Mouse (Mus musculus): ENCODE measurements at regions not wholly inside any gene's neighbourhood (a gene's known extent, or its start where the extent isn't known, plus 50 kb on each side); places are given as distances from the start of the nearest gene placed in this dataset.

DNA sequence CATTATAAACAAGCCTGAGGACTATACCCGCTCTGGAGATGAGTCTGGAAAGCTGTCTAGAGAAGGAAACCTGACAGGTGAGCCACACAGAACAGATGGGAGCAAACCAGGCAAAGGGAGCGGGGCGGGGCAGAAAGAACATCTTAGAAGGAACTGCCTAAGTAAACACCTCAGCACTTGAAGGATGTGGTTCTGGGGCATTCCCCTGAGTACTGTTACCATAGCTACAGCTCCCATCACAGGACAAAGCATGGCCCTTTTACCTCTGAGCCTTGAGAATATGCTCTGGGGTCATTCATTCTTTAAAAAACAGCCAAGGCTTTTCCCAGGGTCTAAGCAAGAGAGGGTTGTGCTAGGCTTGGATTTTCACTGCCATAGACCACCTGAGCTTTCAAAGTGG lies 127.6 kb downstream of the Rpap3 start:
- DNase-seq (ENCODE audit: low spot score in 2 of 2) = no peak

- peak; percentile 29 to 46 for DNase-seq (ENCODE audit: low spot score in 2 of 2)
These were observed 128.4 kb downstream of the Rpap3 start for GRCm38 (mm10) chr15:97577196-97577595.

DNA sequence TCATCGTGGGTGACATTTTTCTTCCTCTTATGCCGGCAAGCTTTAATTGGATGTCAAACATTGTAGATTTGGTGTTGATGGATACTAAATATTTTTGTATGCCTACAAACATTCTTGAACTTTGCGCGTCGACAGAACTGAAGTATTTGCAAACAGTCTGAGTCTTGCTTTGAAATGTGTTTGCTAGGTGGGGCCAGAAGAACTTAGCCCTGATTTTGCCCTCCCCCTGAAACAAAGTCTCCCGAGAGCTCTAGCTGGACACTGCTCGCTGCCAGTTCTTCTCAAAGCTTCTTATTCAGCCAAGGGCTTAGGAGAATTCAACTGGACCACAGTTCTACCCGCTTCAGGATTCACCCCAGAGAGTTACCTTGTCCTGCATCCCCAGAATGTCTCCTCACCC lies 133.0 kb downstream of the Rpap3 start:
- DNase-seq (ENCODE audit: low spot score in 2 of 2) = no peak

DNA sequence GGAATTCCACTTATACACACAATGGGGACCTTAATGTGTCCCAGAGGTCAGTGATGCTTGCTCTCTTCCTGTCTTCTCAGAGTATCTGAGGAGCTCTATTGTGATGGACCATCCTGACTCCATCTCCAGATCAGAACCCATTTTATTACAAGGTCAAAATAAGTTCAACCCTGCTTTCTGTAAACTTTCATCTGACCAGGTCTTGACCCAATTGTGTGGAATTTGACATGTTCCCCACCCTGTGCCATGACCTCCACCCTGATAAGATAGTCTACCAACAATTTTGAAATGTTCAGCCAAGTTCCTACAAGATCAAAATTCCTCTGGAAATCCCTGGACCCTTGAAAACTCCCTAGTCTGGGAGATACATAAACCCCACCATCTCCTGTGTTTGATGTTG lies 133.7 kb downstream of the Rpap3 start:
- DNase-seq (ENCODE audit: low spot score in 2 of 2) = no peak

DNA sequence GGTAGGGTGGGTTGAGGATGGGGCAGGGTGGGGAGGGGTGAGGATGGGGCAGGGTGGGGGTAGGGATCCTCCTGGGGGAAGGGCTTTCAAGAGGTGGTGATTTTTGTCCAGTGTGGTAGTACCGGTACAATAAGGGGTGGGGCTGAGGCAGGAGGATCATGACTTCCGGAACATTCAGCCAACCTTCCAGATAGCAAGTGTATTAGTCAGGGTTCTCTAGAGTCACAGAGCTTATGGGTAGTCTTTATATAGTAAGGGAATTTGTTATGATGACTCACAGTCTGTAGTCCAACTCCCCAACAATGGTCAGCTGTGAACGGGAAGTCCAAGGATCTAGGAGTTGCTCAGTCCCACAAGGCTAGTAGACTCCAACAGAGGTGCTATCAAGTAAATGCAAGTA lies 145.5 kb downstream of the Rpap3 start:
- no peak for DNase-seq (ENCODE audit: low spot score in 2 of 2)

GRCm38 (mm10) chr15:97558725-97559124 lies 146.9 kb downstream of the Rpap3 start:
- DNase-seq (ENCODE audit: low spot score in 2 of 2) = no peak

- no peak for DNase-seq (ENCODE audit: low spot score in 2 of 2)
These were observed 157.3 kb downstream of the Rpap3 start for GRCm38 (mm10) chr15:97548354-97548753.

DNA sequence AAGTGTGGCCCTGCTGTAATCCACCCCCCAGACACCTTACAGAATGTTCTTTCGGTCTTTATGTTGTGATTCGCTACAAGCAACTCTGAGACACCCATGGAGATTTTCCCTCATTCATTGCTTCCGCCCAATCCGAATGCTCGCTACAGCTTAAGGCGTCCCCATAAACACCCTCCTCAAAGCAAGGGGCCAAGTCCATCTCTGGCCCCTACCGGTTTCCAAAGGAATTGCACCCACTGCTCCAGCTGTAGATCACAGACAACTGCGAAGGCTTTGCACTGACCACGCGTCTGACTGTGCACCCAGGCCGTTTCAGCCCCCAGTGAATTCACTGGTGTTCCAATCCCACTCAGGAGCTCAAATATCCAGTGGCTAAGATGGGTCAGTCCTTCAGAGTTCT lies 160.6 kb downstream of the Rpap3 start:
- peak in 1 of 2 experiments; percentile 16 for DNase-seq (ENCODE audit: low spot score in 2 of 2)

DNA sequence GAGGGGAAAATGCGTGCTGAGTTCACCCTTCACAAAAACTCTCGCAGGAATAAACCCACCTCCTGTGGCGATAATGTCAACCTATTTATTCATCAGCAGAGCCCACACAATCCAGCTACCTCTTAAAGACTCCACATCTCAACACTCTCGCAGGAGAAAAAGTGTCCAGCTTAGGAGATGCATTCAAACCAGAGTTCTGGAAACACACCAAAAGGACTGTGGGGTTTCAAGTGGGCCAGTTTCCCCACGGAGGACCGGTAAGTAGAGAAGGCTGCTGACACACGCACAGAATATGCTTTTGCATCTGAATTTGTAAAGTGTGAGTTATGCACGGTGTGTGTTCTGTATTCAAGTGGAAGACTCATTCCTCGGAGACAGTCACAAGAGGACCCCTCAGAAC lies 164.0 kb downstream of the Rpap3 start:
- no peak for DNase-seq (ENCODE audit: low spot score in 2 of 2)

DNA sequence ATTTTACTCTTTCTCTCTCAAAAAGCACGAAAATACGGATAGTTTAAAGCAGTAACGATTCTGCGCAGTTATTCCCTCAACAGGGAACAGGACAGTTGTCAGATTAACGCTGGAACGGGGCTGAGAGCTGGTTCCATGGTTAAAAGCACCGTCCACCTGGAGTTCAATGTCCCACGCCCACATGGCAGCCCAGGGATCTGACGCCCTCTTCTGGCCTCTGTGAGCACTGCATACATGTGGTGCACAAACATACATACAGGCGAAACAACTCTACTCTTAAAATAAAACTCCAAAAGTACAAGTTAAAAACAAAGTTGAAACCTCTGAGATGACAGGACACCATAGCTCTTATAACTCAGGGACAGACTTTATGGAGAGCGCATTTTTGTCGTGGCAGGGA lies 169.5 kb downstream of the Rpap3 start:
- DNase-seq (ENCODE audit: low spot score in 2 of 2) = no peak

DNA sequence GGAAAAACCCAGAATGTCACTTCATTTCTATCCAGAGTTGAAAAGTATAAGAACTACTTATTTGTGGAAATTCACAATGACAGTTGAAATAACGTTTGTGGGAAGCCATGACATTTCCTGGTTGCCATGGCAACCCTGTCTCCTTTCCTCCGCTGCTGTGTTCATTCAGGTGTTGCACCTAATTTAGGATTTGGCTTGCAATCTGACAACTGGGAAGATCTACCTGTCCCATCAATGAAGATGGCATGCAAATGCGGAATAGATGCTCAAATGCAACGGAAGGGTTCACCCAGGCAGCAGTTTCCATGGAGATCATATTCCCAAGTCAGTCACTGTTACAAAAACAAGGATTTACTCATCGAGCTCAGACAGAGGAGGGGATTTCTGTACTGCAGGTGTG lies 170.7 kb downstream of the Rpap3 start:
- peak; percentile 21 to 42 for DNase-seq (ENCODE audit: low spot score in 2 of 2)

- no peak for DNase-seq (ENCODE audit: low spot score in 2 of 2)
These were observed 171.9 kb downstream of the Rpap3 start for GRCm38 (mm10) chr15:97533553-97534291.

DNA sequence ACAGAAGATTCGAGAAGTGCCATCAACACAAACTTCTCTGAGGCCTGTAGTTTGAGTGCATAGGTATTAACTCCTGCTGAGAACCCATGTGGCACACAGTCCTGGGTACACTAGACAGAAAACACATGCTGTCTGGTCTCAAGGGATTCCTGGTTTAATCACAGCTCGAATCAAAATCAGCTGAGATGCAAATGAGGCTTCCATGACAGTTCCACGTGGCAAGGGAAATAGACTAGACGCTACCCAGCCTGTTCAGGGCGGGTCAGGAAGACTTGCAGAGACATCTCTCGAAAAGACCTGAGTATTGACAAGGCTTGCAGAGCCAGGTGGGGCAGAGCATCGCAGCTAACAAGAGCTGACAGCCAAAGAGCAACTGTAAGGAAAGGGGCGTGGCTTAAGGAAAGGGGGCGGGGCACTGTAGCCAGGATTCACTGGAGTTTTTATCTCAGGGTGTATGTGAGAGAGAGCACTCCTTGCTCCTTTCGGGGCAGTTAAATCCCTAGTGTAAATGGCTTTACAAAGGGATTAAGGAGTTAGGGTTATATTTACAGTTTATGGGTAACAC lies 173.2 kb downstream of the Rpap3 start:
- peak in 1 of 2 experiments; percentile 23 for DNase-seq (ENCODE audit: low spot score in 2 of 2)

- no peak for DNase-seq (ENCODE audit: low spot score in 2 of 2)
These were observed 177.2 kb downstream of the Rpap3 start for GRCm38 (mm10) chr15:97528291-97529050.

DNA sequence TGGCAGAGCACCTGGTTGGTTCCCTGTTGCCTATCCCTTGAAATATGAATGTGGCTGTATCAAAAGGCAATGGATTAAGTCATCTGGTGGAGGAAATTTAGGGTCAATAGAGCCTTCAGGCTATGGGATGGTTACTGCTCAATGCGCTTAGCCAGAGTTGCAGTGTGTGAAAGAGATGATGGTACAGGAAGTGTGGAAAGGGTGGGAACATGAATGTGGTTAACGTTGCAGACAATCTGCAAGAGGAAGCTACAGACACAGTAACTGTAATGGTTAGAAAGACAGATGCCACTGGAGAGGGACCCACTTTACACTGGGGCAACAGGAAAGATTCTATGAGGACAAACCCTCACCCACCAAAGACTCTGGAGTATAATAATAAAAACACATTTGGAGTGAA lies 185.2 kb downstream of the Rpap3 start:
- DNase-seq (ENCODE audit: low spot score in 2 of 2) = no peak

GRCm38 (mm10) chr15:97519919-97520345 lies 185.7 kb downstream of the Rpap3 start:
- no peak for DNase-seq (ENCODE audit: low spot score in 2 of 2)

DNA sequence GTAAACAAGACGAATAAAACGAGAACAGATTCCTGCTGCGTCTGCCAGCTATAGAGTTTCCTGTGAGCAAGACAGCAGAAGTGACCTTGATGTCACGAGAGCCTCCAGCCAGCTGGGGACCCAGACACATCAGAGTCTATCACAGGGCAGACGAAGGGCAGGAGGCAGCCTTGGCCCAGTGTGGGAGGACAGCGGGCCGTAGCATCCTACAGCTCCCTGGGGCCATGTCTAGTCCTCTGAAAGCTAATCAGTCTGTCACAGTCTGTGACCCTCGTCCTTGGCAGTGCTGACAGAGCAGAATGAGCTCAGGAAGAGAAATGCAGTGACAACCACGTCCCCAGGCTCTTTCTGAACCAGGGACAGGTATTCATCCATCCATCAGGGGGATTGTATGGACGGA lies 187.7 kb downstream of the Rpap3 start:
- no peak for DNase-seq (ENCODE audit: low spot score in 2 of 2)

- no peak for DNase-seq (ENCODE audit: low spot score in 2 of 2)
These were observed 188.4 kb downstream of the Rpap3 start for GRCm38 (mm10) chr15:97517188-97517587.

GRCm38 (mm10) chr15:97515773-97516172 lies 189.9 kb downstream of the Rpap3 start:
- no peak for DNase-seq (ENCODE audit: low spot score in 2 of 2)

DNA sequence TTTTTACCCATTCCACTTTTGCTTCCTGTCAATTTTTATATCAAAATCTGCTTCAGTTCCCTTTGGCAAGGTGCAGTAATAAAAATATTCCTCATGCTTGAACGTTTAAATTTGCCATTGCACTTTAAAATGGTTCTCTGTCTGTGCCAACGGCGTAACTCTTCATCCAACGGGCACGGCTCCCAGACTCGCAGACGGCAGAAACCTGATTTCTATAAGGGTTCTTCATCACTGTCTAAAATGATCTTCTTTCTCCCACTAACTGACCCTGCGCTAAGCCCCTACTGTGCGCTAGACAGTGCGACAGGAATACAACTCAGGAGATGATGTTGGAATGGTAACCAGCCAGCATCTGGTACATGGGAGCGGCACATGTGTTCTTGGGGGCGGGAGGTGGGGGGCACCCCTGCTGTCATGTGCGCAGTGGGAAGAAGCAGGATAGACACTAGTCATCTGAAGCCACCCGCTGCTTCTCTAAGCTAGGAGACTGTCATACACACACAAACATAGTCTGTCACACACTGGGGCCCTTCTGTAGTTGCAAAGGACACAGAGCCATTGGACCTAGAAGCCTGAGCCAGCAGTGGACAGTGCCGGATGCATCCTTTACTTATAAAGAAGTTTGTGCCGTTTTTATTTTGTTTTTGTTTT lies 197.8 kb downstream of the Rpap3 start:
- no peak for DNase-seq (ENCODE audit: low spot score in 2 of 2)

GRCm38 (mm10) chr15:97507176-97507575 lies 198.4 kb downstream of the Rpap3 start:
- no peak for DNase-seq (ENCODE audit: low spot score in 2 of 2)

DNA sequence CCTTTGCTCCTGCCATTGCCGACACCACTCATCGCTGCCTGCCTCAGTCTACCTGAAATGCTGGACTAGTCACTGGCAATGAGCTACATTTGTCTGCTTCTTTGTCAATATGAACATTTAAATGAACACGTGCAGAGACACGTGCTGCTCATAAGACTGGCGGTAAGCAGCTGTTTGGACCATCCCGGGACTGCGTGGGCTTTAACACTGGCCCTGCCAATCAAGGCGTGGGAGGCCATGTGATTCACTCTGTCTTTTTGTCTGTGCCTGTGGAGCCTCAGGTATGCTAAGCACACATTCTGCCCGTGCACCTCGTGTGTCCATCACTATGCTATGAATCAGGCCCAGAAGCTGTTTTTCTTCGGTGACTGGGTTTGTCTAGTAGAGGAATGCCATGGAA lies 199.9 kb downstream of the Rpap3 start:
- no peak for DNase-seq (ENCODE audit: low spot score in 2 of 2)

All from thymus, postnatal 10 days (tissue).